Mouse (Mus musculus) right cerebral cortex, postnatal 10 days (tissue): ENCODE results near the gene Tyw1.

Experiments
- DNase-seq, 2 experiments: peaks; one replicate each; pipeline ENCODE4 v3.0.0; 2021; ENCODE audit warnings: low spot score in 2 of 2

The Tyw1 gene

GRCm38 (mm10) chr5:130314926-130315325 lies 59.5 kb downstream of the Tyw1 start:
- no peak for DNase-seq

DNA sequence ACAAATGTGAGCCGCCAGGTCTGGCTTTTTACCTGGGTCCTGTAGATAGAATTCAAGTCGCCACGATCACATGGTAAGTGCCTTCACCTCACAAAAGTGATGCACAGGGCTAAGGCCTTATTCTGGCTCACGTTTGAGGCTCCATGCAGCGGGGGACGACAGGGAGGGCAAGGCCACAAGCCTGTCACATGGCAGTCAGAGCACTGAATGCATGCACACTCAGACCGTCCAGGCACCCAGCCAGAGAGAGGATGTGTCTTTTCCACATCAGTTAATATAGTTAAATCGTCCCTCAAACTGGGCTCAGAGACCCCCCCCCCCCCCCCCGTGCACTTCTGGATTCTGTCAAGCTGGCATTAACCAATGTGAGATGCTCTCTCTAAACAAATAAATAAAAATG lies 60.9 kb downstream of the Tyw1 start:
- no peak for DNase-seq

- no peak for DNase-seq
Observed at GRCm38 (mm10) chr5:130319783-130320182, 64.4 kb downstream of the Tyw1 start.

- DNase-seq, result peak; percentile 42 to 43
Observed at GRCm38 (mm10) chr5:130320485-130320884, 65.1 kb downstream of the Tyw1 start.

- DNase-seq, result no peak
Observed at GRCm38 (mm10) chr5:130325486-130325885, 70.1 kb downstream of the Tyw1 start.

DNA sequence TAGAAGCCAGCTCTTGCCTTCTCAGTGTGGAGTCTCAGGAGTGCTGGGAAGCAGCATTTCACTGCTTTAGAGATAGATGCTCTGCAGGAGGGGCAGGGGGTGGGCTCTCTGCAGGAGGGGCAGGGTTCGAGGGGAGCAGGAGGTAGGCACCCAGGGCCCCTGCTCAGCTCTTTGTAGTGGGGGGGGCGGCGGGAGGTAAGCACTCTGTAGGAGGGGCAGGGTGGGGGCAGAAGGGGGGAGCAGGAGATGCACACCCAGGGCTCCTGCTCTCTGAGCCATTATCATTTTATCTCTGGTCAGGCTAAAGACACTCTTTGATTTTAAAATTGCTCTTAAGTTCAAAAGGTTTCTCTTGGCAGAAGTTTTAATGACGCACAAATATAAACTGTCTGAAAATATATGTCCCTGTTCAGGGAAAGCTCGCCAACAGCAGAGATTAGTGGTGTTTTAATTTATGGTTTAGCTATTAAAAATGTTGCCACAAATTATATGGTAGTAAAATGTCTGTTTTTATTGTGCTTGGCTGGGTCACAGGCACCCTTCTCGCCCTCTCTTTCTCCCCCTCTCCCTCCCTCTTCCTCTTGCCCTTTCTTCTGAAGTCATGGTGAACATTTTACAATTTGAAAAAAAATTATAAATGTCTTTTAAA lies 72.3 kb downstream of the Tyw1 start:
- DNase-seq, result no peak

DNA sequence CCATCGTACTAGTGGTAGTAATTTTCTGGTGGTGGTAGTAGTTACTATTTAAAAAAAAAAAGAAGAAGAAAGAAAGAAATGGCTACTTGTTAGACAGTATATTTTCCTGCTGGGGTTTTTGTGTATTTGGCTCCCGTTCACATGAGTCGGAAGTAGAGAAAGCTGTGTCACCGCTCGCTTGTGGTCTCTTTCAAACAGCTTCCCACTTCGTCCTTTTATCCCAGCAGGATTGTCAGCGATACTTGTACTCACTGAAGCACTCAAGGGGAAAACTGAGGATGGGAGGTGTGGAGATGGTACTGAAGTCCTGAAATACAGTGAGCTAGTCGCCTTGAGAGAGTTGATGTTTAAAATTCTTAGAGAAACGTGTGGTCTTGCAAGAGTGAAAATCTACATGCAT lies 72.9 kb downstream of the Tyw1 start:
- no peak for DNase-seq

- no peak for DNase-seq
Observed at GRCm38 (mm10) chr5:130329889-130330288, 74.5 kb downstream of the Tyw1 start.

DNA sequence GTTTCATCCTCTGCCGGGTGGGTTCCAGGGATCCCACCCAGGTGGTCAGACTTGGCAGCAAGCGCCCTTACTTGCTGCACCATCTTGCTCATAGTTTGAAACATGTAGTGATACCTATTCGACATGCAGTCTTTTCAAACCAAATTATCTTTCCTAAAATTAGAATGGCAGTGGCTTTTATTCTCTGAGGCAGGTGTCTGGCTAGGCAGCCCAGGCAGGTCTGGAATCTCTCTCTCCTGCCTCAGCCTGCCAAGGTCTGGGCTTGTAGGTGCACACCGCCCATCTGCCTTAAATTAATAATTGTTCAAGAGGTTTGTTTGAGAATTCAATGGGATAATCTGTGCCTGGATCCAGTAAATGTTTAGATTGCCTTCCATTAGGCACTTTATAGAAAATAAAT lies 75.4 kb downstream of the Tyw1 start:
- no peak for DNase-seq

DNA sequence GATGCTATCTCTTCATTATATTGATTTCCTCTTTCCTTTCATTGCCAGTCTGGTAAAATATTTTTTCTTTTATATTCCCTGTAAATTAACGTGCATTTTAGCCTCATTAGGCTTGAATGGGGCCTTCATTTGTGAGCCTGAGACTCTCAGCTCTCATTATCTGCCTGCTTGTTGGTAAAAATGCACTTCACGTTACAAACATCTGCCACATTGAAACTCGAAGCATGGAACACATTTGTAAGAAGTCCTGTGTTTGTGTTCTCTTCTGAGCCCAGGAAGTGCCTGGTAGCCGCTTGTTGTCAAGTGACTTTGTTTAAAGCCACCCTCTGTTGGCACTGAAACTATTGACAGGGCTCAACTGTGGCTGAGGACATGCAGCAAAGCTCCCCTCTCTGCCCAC lies 75.8 kb downstream of the Tyw1 start:
- DNase-seq, result peak in 1 of 2 experiments; percentile 37

GRCm38 (mm10) chr5:130333566-130333965 lies 78.1 kb downstream of the Tyw1 start:
- peak in 1 of 2 experiments; percentile 31 for DNase-seq

- DNase-seq, result no peak
Observed at GRCm38 (mm10) chr5:130333971-130334370, 78.6 kb downstream of the Tyw1 start.

DNA sequence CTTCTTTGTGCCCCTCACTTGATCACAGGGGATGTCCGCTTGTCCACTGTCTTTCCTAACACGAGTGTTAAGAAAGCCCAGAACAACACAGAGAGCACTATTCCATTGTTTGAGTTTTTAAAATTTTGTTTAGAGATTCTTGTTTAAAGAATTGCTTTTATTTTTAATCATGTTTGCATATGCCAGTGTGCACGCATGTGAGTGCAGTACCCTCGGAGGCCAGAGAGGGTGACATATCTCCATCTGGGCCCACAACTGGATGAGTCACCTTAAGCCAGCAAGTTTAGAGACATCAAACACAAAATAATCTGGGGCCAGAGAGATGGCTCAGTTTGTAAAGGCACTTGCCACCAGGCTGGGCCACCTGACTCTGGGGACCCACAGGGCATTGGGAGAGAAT lies 80.0 kb downstream of the Tyw1 start:
- DNase-seq, result no peak

GRCm38 (mm10) chr5:130340656-130341055 lies 85.2 kb downstream of the Tyw1 start:
- no peak for DNase-seq

GRCm38 (mm10) chr5:130344999-130345398 lies 89.6 kb downstream of the Tyw1 start:
- no peak for DNase-seq

DNA sequence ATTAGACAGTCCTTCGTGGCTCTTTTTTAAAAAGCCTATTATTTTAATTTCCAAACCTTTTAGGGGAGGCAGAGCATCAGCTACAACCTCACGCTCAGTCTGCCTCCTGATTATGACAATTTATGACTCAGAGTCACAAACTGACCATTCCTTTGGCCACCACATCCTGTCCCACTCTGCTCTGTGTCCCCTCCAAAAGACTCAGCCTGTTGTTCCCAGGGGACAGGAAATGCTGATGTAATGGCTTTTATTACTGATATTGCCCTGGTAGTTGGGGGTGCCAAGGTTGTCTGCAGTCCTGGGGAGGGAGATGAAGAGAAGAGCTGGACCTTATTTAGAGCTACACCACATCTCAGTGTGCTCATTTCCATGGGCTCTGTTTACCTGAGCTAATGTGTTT lies 90.5 kb downstream of the Tyw1 start:
- DNase-seq, result no peak

DNA sequence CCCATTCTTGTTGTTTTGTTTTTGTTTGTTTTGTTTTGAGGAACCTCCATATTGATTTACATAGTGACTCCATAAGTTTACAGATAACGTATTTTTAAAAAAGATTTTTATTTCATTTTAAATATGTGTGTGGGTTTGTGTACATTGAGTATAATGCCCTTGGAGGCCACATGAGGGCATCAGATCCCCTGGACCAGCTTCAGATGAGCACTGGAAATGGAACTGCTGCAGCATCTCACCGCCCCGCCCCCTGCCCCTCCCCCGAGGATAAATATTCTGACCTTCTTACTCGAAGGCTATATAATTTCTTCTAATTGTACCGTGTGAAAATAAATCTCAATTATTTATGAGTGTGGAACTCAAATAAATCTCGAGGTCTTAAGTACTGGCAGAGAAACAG lies 99.8 kb downstream of the Tyw1 start:
- no peak for DNase-seq

DNA sequence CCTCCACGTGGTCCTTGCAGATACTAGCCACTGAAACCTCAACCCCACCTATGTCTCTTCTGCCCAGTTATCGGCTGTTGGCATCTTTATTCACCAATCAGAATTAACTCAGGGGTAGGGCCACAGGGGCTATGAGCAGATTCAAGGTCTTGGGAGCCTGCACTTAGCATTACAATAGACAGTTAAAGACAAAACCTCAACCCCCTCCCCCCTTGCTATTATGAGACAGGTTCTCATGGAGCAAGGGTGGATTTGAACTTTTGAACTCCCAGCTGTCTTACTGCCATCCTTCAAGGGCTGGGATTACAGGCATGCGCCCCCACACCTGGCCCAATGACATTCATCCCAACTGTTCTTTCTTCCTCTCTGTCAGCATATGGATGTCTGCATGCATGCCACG lies 107.7 kb downstream of the Tyw1 start:
- no peak for DNase-seq

GRCm38 (mm10) chr5:130363773-130364172 lies 108.4 kb downstream of the Tyw1 start:
- DNase-seq, result no peak

- DNase-seq, result no peak
Observed at GRCm38 (mm10) chr5:130368236-130368635, 112.8 kb downstream of the Tyw1 start.

DNA sequence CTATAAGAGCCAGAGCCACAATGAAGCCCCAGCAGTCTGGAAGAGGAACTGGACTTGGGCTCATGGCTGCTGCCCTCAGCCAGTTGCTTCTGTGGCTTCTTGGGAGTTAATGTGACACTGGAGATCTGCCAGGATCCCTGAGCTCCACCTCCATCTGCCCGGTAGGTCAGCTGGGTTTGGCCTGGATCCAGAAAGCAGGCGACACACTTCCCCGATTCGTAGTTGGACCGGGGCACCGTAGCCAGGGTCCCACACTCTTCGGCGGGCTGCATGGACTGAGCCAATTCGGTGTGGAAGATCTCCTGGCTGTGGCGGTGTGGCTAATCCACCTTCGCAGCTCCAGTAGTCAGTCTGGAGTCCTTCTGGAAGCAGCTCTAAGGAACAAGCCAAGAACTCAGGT lies 113.8 kb downstream of the Tyw1 start, which contains the start of gene Caln1:
Gene Caln1 (plus strand): TSS at position 219 of the 400 bp plus-strand sequence.
- DNase-seq, result no peak

DNA sequence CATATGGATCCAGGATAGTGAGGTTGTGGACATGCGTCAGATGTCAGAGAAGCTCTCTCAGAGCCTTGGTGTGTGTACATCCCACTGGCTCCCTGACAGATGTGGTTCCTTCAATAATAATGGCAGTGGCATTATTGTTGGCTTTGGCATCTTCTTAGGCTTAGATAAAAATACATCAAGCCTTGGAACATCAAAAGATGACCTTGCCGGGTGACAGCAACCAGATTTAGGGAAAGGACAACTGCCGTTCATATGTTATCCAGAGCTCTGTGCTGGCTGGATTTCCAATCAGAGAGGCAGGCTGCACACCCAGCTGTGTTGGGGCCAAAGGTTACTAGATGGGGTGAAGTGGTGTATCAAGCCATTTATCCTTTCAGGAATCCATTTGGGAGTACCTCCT lies 120.0 kb downstream of the Tyw1 start:
- no peak for DNase-seq

DNA sequence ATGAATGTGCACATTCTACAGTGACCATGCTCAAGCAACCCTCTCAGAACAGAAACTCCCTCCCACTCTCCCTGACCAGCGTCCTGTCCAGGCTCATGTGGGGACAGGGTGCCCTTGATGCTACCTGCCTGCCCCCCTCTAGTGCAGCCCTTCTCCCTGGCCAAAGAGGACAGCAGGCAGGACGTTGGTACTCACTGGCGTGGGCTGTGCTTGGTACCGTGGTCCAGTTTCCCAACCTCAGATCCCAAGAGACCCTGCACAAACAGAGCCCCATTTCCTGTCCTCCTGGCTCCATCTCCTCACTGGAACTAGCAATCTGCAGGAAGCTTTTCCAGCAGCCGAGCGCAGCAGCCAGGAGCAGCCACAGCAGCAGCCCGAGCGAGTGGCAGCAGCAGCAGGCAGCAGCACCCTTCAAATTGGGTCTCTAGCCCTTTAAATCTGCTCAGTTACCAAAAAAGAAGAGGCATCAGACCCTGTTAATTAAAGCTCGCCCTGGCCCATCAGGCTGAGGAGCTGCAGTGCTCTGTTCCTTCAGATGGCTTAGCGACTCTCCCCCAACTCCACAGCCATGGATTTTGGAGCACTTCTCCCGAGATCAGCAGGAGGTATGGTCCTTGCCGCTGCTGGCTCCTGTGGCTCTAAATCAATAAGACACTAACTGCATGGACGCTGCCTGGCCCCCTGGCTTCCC lies 128.9 kb downstream of the Tyw1 start, which contains the start of gene A330070K13Rik:
Gene A330070K13Rik (minus strand): TSS at position 410 of the 691 bp plus-strand sequence.
- DNase-seq, result peak; percentile 42 to 45
